Mouse (Mus musculus): ENCODE data around the gene Itgav. TPM values are rescaled to one million over a fixed set of nuclear protein-coding genes. Genes with fewer than 3 reads are reported as not detected.

The Itgav gene
- polyA plus RNA-seq, 1 experiment from 2014 or later = 32.9 TPM

DNA sequence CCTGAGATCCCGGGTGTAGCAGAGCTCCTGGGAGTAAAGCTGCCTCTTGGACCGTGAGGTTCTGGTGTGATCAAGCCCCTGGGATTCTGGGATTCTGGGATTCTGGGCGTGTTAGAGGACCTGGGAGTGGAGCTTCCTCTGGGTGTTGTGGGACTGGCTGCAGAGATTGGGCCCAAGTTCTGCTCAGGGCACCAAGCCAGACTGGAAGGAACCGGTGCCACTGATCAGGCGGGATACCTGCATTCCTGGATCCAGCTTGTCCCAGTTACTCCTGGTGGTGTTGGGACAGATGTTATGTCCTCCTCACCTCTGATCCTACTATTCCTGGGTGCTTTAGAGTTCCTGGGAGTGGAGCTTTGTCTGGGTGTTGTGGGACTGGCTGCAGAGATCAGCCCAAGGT is 28.8 kb downstream of the Itgav start:
- Histone ChIP-seq H3K36me3 (ENCODE audit: control insufficient read depth, insufficient read depth, low read length) (no peaks in the 10 kb centered on the region), H3K4me2 (ENCODE audit: low read depth, low read length) (no peak overlapping the region), H3K4me1 (ENCODE audit: control insufficient read depth, insufficient read depth, low read length) (no peaks in the 10 kb centered on the region), H3K27ac (ENCODE audit: low read depth, low read length) (no peak overlapping the region), H3K9me3 (ENCODE audit: control insufficient read depth, low read length) (no peaks in the 10 kb centered on the region), H3K4me3 (ENCODE audit: low read depth, low read length) (no peak overlapping the region), H3K9ac (replicated peaks; ENCODE audit: low read depth, low read length) (no peak overlapping the region), H3K27me3 (ENCODE audit: control insufficient read depth, insufficient read depth, low read length) (no peaks in the 10 kb centered on the region)
- ATAC-seq (ENCODE audit: low read depth) = no peak
- 98% methylated on average over 5 of the region's 5 CpGs for WGBS

DNA sequence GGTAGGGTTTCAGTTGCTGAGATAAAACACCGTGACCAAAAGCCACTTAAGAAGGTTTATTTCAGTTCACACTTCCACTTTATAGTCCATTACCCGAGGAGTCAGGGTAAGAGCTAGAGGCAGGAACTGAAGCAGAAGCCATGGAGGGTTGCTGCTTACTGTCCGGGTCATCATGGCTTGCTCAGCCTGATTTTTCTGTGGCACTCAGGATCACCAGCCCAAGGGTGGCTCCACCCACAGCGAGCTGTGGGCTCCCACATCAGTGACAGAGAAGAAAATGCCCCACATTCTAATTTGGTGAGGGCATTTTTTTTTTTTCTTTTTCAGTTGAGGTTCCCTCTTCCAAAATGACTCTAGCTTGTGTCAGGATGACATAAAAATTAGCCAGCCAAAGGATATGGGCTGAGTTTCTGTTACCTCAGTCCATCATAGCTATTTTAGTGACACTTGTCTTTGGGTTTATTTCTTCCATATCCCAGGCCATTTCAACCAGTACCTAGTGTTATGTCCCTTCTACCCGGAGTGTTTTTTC is 30.2 kb downstream of the Itgav start:
- Histone ChIP-seq H3K4me2 (ENCODE audit: low read depth, low read length) (no peak overlapping the region), H3K27me3 (ENCODE audit: control insufficient read depth, insufficient read depth, low read length) (no peaks in the 10 kb centered on the region), H3K4me1 (ENCODE audit: control insufficient read depth, insufficient read depth, low read length) (peaks cover 7% of the 10 kb centered on the region), H3K36me3 (ENCODE audit: control insufficient read depth, insufficient read depth, low read length) (no peaks in the 10 kb centered on the region), H3K9ac (replicated peaks; ENCODE audit: low read depth, low read length) (no peak overlapping the region), H3K9me3 (ENCODE audit: control insufficient read depth, low read length) (no peaks in the 10 kb centered on the region), H3K27ac (ENCODE audit: low read depth, low read length) (no peak overlapping the region), H3K4me3 (ENCODE audit: low read depth, low read length) (no peak overlapping the region)
- no peak for ATAC-seq (ENCODE audit: low read depth)
- WGBS = 71% methylated on average over 5 of the region's 5 CpGs

DNA sequence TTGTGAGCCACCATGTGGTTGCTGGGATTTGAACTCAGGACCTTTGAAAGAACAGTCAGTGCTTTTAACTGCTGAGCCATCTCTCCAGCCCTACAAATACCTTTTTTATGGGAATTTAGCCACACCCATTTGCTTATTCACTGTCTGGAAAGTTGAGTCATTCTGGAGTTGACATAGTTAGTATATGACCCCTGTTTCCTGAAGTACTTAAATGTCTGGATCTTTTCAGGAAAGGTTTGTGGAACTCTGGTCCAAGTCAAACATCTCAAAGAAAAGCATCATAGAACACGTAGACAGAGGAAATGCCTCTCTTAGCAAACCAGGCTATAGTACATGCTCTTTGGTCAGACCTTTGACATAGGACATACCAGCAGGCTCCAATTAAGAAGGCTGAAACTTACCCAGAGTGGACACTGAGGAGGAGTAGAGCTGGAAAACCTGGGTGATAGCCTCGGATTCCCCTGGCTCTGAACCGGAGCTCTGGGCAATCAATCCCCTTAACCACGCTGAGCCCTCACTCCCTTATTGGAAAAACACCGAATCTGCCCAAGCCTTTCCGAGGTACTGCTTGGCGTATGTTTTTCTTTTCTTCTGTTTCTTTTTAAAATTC is 34.5 kb downstream of the Itgav start:
- H3K4me1 ChIP-seq (ENCODE audit: control insufficient read depth, insufficient read depth, low read length) = peaks cover 7% of the 10 kb centered on the region
- H3K9me3 ChIP-seq (ENCODE audit: control insufficient read depth, low read length) = no peaks in the 10 kb centered on the region
- 22% methylated on average over 7 of the region's 7 CpGs for WGBS
- peak overlapping the region; percentile 4; the same call in 1 of the 2 replicates for H3K4me3 ChIP-seq (ENCODE audit: low read depth, low read length)
- no peaks in the 10 kb centered on the region for H3K36me3 ChIP-seq (ENCODE audit: control insufficient read depth, insufficient read depth, low read length)
- peak; percentile 42; the same call in 1 of the 2 replicates for ATAC-seq (ENCODE audit: low read depth)
- H3K9ac ChIP-seq (replicated peaks; ENCODE audit: low read depth, low read length) = 0 out of 2 replicates have a peak overlapping the region, but pooled peaks have one; percentile 25
- H3K27me3 ChIP-seq (ENCODE audit: control insufficient read depth, insufficient read depth, low read length) = no peaks in the 10 kb centered on the region
- peak overlapping the region; percentile 44; the same call in 1 of the 2 replicates for H3K27ac ChIP-seq (ENCODE audit: low read depth, low read length)
- H3K4me2 ChIP-seq (ENCODE audit: low read depth, low read length) = peak overlapping the region; percentile 42

DNA sequence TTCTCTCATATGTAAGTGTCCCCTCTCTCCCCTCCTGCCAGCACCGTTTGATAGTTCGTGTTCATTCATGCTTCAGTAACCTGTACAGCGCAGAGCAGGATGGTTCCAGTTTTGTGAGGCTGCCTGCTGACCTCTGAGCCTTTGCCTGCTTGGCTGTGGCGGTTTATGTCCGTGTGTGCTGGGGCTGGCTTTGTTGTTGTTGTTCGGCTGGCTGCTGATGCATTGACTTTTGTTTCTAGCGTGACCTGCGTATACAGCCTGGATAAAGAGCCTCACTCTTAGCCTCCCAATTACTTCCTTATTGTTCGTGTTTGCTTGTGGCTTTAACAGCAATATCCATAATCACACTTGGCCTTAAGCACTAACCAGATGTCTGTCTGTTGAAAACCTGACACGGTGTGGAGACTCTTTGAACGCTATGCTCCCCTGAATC is 35.0 kb downstream of the Itgav start:
- peak overlapping the region; percentile 44; the same call in 1 of the 2 replicates for H3K27ac ChIP-seq (ENCODE audit: low read depth, low read length)
- peak overlapping the region; percentile 4; the same call in 1 of the 2 replicates for H3K4me3 ChIP-seq (ENCODE audit: low read depth, low read length)
- no peaks in the 10 kb centered on the region for H3K36me3 ChIP-seq (ENCODE audit: control insufficient read depth, insufficient read depth, low read length)
- H3K4me1 ChIP-seq (ENCODE audit: control insufficient read depth, insufficient read depth, low read length) = peaks cover 7% of the 10 kb centered on the region
- H3K9ac ChIP-seq (replicated peaks; ENCODE audit: low read depth, low read length) = 0 out of 2 replicates have a peak overlapping the region, but pooled peaks have one; percentile 25
- no peaks in the 10 kb centered on the region for H3K27me3 ChIP-seq (ENCODE audit: control insufficient read depth, insufficient read depth, low read length)
- WGBS = 10% methylated on average over 11 of the region's 11 CpGs
- peak overlapping the region; percentile 42 for H3K4me2 ChIP-seq (ENCODE audit: low read depth, low read length)
- peak; percentile 84 for ATAC-seq (ENCODE audit: low read depth)
- H3K9me3 ChIP-seq (ENCODE audit: control insufficient read depth, low read length) = no peaks in the 10 kb centered on the region

DNA sequence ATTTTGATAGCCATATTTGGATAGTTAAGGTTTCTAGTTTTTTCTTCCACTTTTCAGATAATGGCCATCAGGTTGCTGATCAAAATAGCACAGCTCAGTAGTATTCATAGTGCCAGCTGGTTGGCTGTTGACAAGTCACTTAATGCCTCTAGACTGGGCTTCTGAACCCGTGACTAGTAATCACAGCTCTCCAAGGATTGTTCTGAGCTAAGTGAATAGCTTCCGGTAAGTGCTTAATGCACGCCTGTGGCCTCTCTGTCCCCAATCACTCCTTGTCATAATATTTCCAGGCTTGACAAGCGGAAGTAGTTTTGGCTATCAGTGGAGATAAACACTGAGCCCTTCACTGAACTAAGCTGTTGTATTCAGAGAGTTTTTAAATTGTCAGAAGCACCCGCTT is 35.5 kb downstream of the Itgav start:
- peak; percentile 89 for ATAC-seq (ENCODE audit: low read depth)
- H3K4me2 ChIP-seq (ENCODE audit: low read depth, low read length) = no peak overlapping the region; the same call in 1 of the 2 replicates
- peaks cover 7% of the 10 kb centered on the region for H3K4me1 ChIP-seq (ENCODE audit: control insufficient read depth, insufficient read depth, low read length)
- H3K9me3 ChIP-seq (ENCODE audit: control insufficient read depth, low read length) = no peaks in the 10 kb centered on the region
- 38% methylated on average over 5 of the region's 5 CpGs for WGBS
- no peak overlapping the region for H3K27ac ChIP-seq (ENCODE audit: low read depth, low read length)
- H3K9ac ChIP-seq (replicated peaks; ENCODE audit: low read depth, low read length) = no peak overlapping the region
- H3K36me3 ChIP-seq (ENCODE audit: control insufficient read depth, insufficient read depth, low read length) = no peaks in the 10 kb centered on the region
- no peak overlapping the region for H3K4me3 ChIP-seq (ENCODE audit: low read depth, low read length)
- no peaks in the 10 kb centered on the region for H3K27me3 ChIP-seq (ENCODE audit: control insufficient read depth, insufficient read depth, low read length)

DNA sequence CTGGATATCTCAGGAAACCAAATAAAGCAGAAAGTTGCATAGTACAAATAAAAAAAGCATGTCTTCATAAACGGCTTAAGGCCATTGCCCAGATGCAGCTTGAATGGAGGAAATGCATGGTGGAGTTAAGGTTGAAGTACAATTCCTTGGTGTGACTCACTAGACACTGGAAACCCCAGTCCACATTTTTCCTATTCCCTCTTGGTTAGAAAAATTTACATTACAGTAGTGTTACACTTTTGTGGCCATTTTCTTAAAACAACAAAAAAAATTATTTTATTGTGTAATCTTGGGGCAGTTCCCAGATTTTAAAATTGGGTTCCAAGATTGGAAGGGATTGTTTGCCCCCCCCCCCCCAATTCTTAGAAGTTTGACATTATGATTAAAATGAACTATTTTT is 35.9 kb downstream of the Itgav start:
- Histone ChIP-seq H3K27me3 (ENCODE audit: control insufficient read depth, insufficient read depth, low read length) (no peaks in the 10 kb centered on the region), H3K9ac (replicated peaks; ENCODE audit: low read depth, low read length) (no peak overlapping the region), H3K36me3 (ENCODE audit: control insufficient read depth, insufficient read depth, low read length) (no peaks in the 10 kb centered on the region), H3K9me3 (ENCODE audit: control insufficient read depth, low read length) (no peaks in the 10 kb centered on the region), H3K4me2 (ENCODE audit: low read depth, low read length) (no peak overlapping the region), H3K4me1 (ENCODE audit: control insufficient read depth, insufficient read depth, low read length) (peaks cover 7% of the 10 kb centered on the region), H3K4me3 (ENCODE audit: low read depth, low read length) (no peak overlapping the region), H3K27ac (ENCODE audit: low read depth, low read length) (no peak overlapping the region)
- ATAC-seq (ENCODE audit: low read depth) = no peak
- 70% methylated on average over 1 of the region's 1 CpGs for WGBS

DNA sequence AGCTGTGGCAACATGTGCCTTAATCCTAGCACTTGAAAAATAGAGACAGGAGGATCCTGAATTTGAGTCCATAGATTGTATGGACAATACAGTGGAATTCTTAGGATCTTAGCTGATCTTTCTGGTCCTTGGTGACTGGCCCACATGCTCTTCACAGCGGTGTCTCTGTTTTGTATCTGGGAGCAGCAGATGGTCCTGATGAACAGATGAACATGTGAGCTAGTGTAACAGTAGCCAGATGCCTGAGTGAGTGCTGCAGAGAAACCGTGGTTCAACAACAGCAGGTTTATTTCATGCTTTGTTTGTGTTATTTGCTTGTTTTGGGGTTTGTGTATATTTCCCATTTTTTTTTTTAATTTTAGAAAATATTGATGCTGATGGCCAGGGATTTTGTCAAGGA is 37.3 kb downstream of the Itgav start:
- Histone ChIP-seq H3K9ac (replicated peaks; ENCODE audit: low read depth, low read length) (no peak overlapping the region), H3K4me1 (ENCODE audit: control insufficient read depth, insufficient read depth, low read length) (peaks cover 7% of the 10 kb centered on the region), H3K27me3 (ENCODE audit: control insufficient read depth, insufficient read depth, low read length) (no peaks in the 10 kb centered on the region), H3K9me3 (ENCODE audit: control insufficient read depth, low read length) (no peaks in the 10 kb centered on the region), H3K36me3 (ENCODE audit: control insufficient read depth, insufficient read depth, low read length) (no peaks in the 10 kb centered on the region), H3K4me2 (ENCODE audit: low read depth, low read length) (no peak overlapping the region), H3K4me3 (ENCODE audit: low read depth, low read length) (no peak overlapping the region), H3K27ac (ENCODE audit: low read depth, low read length) (no peak overlapping the region)
- WGBS = 48% methylated on average over 2 of the region's 2 CpGs
- ATAC-seq (ENCODE audit: low read depth) = no peak

DNA sequence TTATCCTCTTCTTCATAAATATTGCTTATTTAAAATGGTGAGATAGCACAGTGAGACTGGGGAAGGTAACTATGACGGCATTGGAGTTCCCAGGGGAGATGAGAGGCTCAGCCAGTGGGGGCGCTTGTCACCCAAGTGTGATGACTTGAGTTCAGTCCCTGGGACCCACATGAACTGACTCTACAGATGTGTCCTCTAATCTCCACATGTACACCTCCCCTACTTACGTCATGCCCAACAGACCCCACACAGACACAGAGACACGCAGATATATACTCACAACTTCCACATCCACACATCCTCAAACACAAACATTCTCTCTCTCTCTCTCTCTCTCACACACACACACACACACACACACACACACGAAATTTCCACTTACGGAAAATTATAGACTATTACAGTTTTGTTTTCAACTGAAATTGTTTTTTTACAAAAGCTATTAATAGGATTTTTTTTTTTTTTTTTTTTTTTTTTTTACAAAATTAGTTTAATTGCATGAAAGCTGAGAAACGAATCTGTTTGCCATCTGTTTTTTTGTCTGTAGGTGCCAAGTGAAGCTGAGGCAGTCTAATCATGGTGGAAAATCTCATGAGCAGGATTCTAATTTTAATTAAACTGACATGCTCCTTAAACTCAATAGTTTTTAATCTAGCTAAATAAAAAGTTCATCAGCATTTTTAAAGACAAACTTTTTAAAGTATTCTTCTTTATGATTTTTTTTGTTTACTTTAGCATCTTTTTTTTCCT is 38.1 kb downstream of the Itgav start:
- H3K9me3 ChIP-seq (ENCODE audit: control insufficient read depth, low read length) = no peaks in the 10 kb centered on the region
- H3K4me2 ChIP-seq (ENCODE audit: low read depth, low read length) = no peak overlapping the region
- 79% methylated on average over 7 of the region's 7 CpGs for WGBS
- no peaks in the 10 kb centered on the region for H3K27me3 ChIP-seq (ENCODE audit: control insufficient read depth, insufficient read depth, low read length)
- H3K9ac ChIP-seq (replicated peaks; ENCODE audit: low read depth, low read length) = no peak overlapping the region
- ATAC-seq (ENCODE audit: low read depth) = 0 out of 2 replicates have a peak, but pooled peaks have one; percentile 26
- no peaks in the 10 kb centered on the region for H3K36me3 ChIP-seq (ENCODE audit: control insufficient read depth, insufficient read depth, low read length)
- no peak overlapping the region for H3K27ac ChIP-seq (ENCODE audit: low read depth, low read length)
- peaks cover 7% of the 10 kb centered on the region for H3K4me1 ChIP-seq (ENCODE audit: control insufficient read depth, insufficient read depth, low read length)
- H3K4me3 ChIP-seq (ENCODE audit: low read depth, low read length) = no peak overlapping the region

DNA sequence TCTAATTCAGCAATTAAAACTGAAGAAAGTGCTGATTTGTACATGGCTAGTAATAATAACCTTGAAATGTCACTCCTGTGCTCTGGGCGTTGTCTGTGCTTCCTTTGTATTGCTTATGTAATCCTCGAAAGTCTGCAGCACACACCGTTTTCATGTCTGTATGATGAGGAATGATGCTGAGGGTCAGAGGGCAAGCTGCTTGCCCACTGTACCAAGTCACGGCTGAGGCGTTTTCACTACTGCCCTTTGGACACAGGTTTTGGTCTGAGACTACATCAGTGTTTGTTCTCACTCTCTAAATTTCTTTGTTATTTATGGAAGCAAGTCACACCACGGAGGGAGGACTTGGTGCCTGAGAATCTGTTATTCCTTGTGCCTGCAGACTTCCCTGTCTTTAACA is 41.9 kb downstream of the Itgav start:
- Histone ChIP-seq H3K4me2 (ENCODE audit: low read depth, low read length) (no peak overlapping the region), H3K9me3 (ENCODE audit: control insufficient read depth, low read length) (no peaks in the 10 kb centered on the region), H3K36me3 (ENCODE audit: control insufficient read depth, insufficient read depth, low read length) (no peaks in the 10 kb centered on the region), H3K4me3 (ENCODE audit: low read depth, low read length) (no peak overlapping the region), H3K27me3 (ENCODE audit: control insufficient read depth, insufficient read depth, low read length) (no peaks in the 10 kb centered on the region), H3K9ac (replicated peaks; ENCODE audit: low read depth, low read length) (no peak overlapping the region), H3K27ac (ENCODE audit: low read depth, low read length) (no peak overlapping the region), H3K4me1 (ENCODE audit: control insufficient read depth, insufficient read depth, low read length) (no peaks in the 10 kb centered on the region)
- ATAC-seq (ENCODE audit: low read depth) = no peak
- WGBS = 71% methylated on average over 6 of the region's 6 CpGs
